Comparison of ENCODE assay signal across 28 mouse cellular contexts in genomic region chr16:10887436-10887835, GRCm38 (mm10).
"Had no signal": no experiment of that assay in that cellular context is flagged by ENCODE, and none has a peak within 500 bp of the region (broad histone marks: within the 10 kb centered on the region; RNA-seq: fewer than 3 reads in every experiment).

No protein-coding gene starts in this region.

- H3K4me3 ChIP-seq: embryonic facial prominence, embryonic 10.5 days; embryonic facial prominence, embryonic 12.5 days; embryonic facial prominence, embryonic 13.5 days; embryonic facial prominence, embryonic 15.5 days; erythroblast, embryonic 14.5 days; forebrain, embryonic 10.5 days; forebrain, embryonic 12.5 days; forebrain, embryonic 13.5 days; forebrain, embryonic 15.5 days; gastrocnemius, adult 2 months had no signal

- H3K4me2 ChIP-seq: embryonic facial prominence, embryonic 12.5 days; embryonic facial prominence, embryonic 13.5 days; embryonic facial prominence, embryonic 15.5 days; forebrain, embryonic 12.5 days; forebrain, embryonic 13.5 days; forebrain, embryonic 15.5 days had no signal

- DNase-seq: cerebellum, adult 2 months; cerebellum, adult 8-10 months; cerebellum, adult 9-10 months; cerebellum, adult 9-11 months; cerebellum, postnatal 10 days; cerebellum, postnatal 14 days; cerebellum, postnatal 25 days; cerebellum, postnatal 36 days; embryo, embryonic 11 days; forebrain, postnatal 0 days; gastrocnemius, adult 2 months; gastrocnemius, postnatal 10 days; gastrocnemius, postnatal 14 days; gastrocnemius, postnatal 25 days; gastrocnemius, postnatal 36 days; heart, adult 11 months; heart, adult 18-20 months had no signal

- H3K27ac ChIP-seq: embryonic facial prominence, embryonic 10.5 days; embryonic facial prominence, embryonic 12.5 days; embryonic facial prominence, embryonic 13.5 days; embryonic facial prominence, embryonic 15.5 days; forebrain, embryonic 10.5 days; forebrain, embryonic 12.5 days; forebrain, embryonic 13.5 days; forebrain, embryonic 15.5 days; gastrocnemius, adult 2 months had no signal

- H3K9me3 ChIP-seq: embryonic facial prominence, embryonic 10.5 days; embryonic facial prominence, embryonic 12.5 days; embryonic facial prominence, embryonic 13.5 days; embryonic facial prominence, embryonic 15.5 days; forebrain, embryonic 10.5 days; forebrain, embryonic 12.5 days; forebrain, embryonic 13.5 days; forebrain, embryonic 15.5 days had no signal

- H3K27me3 ChIP-seq: embryonic facial prominence, embryonic 12.5 days; embryonic facial prominence, embryonic 13.5 days; embryonic facial prominence, embryonic 15.5 days; forebrain, embryonic 12.5 days; forebrain, embryonic 13.5 days; forebrain, embryonic 15.5 days had no signal

- H3K9ac ChIP-seq: embryonic facial prominence, embryonic 12.5 days; embryonic facial prominence, embryonic 13.5 days; embryonic facial prominence, embryonic 15.5 days; forebrain, embryonic 12.5 days; forebrain, embryonic 13.5 days; forebrain, embryonic 15.5 days; forebrain, postnatal 0 days had no signal

- H3K4me1 ChIP-seq: embryonic facial prominence, embryonic 10.5 days; embryonic facial prominence, embryonic 12.5 days; embryonic facial prominence, embryonic 13.5 days; embryonic facial prominence, embryonic 15.5 days; forebrain, embryonic 10.5 days; forebrain, embryonic 12.5 days; forebrain, embryonic 13.5 days; forebrain, embryonic 15.5 days had no signal

- ATAC-seq: forebrain, embryonic 13.5 days; forebrain, embryonic 14.5 days; forebrain, embryonic 15.5 days; forebrain, embryonic 16.5 days; forebrain, postnatal 0 days had no signal

- H3K36me3 ChIP-seq: embryonic facial prominence, embryonic 10.5 days; embryonic facial prominence, embryonic 12.5 days; embryonic facial prominence, embryonic 13.5 days; embryonic facial prominence, embryonic 15.5 days; forebrain, embryonic 10.5 days; forebrain, embryonic 12.5 days; forebrain, embryonic 15.5 days had no signal
